Mouse (Mus musculus) right cerebral cortex, adult 18-20 months (tissue): ENCODE measurements around the gene Klhl4.

Source experiments
- DNase-seq: peaks from one replicate; pipeline ENCODE4 v3.0.0; 2022; ENCODE audit warnings: mixed read lengths

The Klhl4 gene

DNA sequence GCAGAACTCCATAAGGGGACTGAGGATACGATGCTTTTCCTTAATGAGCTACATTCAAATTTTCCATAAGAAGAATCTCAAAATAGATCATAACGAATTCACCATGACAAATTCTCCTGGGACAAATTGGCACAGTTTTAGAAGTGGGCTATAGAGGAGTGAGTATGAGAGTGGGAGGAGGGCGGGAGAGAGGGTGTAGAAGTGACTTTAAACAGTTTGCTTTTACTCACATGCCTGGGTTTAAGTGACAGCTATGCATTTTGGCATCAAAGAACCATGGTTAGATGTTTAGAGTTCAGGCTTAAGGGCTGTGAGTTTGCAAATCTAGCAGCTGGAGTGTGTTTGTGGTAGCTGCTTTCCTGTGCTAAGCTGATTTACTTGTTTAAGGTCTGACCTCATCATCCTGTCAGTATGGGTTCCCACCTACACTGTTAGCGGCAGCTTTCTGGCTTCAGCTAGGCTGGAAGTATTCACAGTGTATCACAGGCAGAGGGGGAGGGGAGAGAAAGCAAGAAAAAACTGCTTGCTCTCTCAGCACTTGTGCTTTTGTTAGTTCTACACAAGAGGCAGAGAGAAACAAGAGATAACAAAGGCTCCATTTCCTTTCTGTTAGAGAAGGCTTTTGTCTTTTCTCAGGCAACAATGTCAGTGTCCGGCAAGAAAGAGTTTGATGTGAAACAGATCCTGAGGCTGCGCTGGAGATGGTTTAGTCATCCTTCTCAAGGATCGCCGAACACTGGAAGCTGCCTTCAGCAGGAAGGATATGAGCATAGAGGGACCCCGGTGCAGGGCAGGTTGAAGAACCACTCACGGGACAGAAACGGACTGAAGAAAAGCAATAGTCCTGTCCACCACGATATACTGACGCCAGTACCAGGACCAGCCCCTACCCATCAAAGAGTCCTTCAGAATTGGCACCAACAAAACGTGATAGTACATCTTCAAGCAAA, at the start of gene Klhl4:
Klhl4 (plus strand) TSS at position 552 of the 950 bp plus-strand sequence.
- DNase-seq: peak; percentile 21

DNA sequence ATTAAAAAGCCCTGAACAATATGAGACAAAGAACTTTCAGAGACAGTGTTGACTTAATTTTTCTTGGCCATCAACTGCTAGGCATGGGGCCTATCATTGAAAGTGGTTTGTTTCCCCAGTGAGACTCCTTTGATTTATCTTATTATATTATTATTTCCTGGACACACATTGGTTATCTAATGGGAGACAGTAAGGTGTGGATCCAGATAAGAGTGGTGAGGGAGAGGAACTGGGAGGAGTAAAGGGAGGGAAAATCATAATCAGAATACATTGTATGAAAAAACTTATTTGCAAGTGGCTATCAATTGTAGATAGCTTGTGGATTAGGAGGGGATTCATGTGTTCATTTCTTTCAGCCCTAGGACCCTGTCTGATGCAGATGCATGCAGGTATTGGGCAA, 10.0 kb downstream of the Klhl4 start:
- DNase-seq: no peak

DNA sequence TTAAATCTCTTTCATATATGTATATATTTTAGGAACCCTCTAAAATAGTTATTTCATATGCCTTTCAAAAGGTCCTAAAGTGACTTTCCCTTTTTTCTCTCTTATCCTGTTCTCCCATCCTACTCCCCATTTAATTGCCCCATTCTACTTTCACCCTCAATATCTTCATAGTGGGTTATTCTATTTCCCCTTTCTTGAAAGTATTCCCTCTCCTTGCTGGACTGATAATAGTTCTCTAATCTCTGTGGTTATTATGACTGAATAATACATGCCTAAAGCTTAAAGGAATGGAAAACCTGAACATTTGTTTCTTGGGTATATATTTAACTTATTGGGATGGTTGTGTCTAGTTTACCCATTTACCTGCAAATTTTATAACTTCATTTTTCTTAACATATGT, 12.6 kb downstream of the Klhl4 start:
- DNase-seq: no peak

DNA sequence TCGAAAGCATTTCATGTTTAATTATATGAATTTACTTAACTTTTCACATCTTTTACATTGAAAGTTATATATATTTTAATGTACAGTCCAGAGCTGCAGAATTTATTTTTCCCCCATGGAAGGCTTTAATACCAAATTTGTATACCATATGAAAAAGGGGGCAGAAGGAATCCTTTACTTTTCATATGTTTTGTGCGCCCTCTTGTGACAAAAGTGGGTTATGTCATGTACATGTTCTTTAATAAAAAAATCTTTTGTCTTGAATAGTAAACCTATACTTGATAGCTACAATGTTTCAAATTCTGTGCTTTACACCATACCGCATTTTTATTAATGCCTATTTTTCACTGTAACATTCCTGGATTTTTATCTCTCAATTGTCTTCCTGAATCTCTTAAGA, 84.0 kb downstream of the Klhl4 start:
- peak; percentile 6 for DNase-seq

DNA sequence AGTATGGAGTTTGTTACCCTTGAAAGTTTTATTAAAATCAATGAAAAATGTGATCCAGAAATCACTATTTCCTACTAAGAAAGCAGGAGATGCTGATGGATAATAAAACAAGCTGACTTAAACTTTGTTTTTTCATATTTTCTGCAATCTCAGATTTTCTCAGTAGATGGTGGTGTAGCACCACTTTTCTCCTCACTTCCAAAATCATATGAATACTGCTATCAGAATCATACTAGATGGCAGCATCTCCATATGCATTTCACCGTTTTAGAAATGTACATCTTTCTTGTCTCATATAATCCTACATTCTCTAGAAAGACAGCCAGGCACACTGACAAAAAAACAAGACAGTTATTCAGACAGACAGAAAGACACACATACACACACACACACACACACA, 108.2 kb downstream of the Klhl4 start:
- DNase-seq: no peak
